Mouse (Mus musculus) natural killer cell, adult 2 months (primary cell): ENCODE measurements around the gene Pelp1.
"Not testable (repeated sequence)": the region's sequence is repeated elsewhere in the genome, so short reads cannot be mapped to it uniquely, and the experiment has no call there.

Experiments
- DNase-seq, 2 experiments: peaks; one replicate each; pipeline ENCODE4 v3.0.0; 2022; ENCODE audit warnings: low spot score in 2 of 2

Gene Pelp1

DNA sequence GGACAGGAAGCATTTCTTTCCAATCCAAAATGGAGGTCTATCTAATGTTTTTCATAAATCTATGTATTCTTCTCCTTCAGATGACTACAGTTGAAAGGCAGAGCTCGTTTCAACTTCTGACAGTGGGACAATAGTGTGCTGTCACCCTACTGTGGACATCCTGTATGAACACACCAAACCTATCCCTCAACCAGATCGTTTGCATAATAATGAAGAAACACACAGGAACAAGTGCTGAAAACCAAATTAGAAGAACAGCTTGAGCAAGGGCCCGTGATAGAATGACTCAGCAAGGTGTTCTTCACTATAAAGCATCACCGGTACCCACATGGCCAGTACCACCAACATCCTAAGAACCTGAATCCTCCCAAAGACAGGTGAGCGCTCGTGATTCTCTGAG is 16.8 kb upstream of the Pelp1 start:
- DNase-seq: not testable (repeated sequence)

DNA sequence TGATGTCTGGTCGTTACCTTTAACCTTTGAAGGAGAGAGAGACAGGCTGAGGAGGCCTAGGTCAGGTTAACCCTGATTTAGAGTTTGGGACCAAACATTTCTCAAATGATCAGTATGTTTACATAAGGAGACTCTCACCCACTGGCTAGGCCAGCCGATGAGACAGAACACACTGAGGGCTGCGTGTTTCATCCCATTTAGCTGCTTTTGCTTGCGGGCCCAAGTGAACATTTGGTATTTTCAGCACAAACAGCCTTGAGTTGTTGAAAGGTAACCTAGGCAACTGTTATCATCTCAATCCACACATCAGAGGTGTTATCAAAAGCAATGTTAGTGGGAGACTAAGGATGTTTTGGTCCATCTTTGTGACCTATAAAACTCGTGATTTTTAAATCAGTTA is 9.7 kb upstream of the Pelp1 start:
- no peak for DNase-seq

DNA sequence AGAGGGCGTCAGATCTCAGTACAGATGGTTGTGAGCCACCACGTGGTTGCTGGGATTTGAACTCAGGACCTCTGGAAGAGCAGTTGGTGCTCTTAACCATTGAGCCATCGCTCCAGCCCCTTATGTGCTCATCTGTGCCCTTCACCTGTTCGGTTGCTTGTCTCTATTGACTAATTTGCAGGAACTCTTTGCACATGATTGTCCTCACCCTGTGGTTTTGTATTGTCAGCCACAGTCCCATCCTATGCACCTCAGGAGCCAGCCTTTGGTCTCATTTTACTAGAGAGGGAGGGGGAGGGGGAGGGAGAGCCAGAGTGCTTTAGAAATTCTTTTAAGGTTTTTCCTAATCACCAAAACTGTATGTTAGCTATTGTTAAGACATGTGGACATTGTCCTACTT is 8.4 kb upstream of the Pelp1 start:
- no peak for DNase-seq

DNA sequence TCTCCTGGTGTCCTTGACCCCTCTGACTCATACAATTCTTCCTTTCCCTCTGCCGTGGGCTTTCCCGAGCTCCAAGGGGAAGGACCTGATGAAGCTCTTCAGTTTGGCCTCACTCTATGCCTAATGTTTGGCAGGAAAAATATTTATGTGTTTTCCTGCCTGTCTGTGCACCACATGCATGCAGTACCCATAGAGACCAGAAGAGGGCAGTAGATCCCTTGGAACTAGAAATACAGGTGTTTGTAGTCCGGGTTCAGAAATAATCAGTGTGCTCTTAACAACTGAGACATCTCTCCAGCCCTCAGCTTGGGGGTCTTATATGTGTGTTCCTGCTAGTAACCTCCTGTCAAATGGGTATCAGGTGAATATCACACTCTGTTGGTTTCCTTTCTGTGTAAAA is 4.1 kb upstream of the Pelp1 start:
- DNase-seq: peak; percentile 71 to 80

DNA sequence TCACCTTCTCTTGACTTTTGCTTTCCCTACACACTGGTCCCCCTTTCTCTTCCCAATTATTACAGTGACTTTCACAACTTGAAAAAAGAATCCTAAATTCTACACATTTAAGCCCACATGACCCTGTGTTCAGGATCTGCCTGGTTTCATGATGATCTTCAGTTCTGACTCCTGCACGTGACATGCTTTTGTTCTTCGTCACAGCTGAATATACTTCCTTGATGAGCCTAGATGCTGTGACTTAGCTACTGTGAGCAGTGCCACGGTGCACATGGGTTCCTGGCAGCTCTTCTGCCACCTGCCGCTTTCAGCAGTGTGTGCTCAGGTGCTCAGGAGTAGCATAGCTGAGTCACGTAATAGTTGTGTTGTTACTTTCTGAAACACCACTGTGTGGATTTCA is 2.8 kb upstream of the Pelp1 start:
- DNase-seq: no peak

DNA sequence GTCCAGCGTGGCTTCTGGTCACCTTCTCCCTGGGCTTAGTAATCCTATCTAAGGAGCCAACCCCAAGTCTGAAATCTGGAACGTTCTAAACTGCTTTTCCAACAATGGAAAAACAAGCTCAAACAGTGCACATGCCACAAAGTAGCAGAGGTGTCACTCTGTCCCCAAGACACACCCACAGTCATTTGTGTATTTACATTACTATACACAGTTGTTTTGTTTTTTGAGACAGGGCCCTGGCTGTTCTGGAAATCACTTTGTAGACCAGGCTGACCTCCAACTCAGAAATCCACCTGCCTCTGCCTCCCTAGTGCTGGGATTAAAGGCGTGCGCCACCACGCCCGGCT is 439 bp upstream of the Pelp1 start:
- DNase-seq: no peak

DNA sequence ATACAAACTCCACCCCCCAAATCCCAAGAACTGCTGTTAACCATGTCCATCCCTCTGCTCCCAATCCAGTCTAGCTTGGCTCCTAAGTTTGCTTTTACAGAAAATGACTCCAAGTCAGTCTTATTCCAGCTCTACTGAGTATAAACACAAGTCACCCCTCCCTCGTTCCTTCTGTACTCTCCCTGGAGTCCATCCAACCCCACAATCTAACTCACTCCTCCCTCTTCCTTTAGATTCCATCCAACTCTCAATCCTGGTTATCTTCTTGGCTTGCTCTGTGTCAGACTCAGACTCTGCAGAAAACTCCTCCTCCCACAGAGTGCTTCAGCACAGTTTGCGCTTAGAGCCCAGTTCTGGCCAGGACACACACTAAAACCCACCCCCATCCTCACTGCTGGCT is 6.2 kb downstream of the Pelp1 start:
- no peak for DNase-seq

DNA sequence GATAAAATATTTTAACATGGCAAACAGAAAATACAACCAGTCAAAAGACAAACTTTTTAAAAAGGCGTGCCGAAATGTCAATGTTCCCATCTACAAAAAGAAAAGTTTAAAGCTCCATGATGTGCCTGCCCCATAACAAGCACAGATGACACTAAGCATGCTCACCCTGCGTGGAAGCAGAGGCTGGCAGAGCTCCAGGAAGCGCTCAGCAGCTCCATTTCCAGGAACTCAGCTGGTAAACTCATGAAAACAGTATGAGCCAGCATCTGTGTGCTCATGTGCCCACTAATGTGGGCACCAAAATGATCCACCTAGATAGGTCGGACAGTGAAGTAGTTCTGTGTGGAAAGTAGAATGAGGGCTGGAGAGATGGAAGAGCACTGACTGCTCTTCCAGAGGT is 20.4 kb downstream of the Pelp1 start:
- DNase-seq: no peak

DNA sequence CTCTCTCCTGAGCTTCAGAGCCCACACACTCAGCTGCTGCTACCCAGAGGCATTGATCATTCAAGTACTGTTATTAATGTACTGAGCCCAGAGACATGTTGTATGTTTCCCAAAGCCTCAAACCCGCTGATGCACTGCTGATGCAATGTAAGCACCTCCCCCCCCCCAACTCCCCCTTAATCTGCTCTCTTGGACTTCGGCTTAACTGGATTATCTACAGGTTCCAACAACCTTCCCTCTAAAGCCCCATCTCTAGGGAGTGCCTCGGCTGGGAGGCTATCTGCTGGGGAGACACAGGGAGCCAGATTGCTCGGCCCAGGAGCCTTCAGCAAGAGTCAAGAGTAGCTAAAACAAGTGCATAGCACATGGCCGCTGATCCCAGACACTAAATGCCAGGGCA is 22.4 kb downstream of the Pelp1 start:
- no peak for DNase-seq

DNA sequence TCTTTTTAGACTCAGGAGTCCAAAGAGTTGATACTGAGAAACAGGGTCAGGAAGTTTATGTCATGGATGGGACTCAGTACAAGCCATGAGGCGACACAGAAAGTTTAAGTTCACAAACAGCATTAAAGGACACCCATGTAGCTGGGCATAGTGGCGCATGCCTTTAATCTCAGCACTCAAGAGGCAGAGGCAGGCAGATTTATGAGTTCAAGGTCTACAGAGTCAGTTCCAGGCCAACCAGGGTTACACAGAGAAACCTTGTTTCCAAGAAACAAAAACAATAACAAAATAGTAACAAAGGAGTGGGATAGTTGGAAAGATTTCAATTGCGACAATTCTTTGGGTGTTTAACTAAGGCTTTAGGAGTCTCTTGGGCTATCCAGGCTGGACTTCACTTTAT is 25.7 kb downstream of the Pelp1 start:
- DNase-seq: no peak

DNA sequence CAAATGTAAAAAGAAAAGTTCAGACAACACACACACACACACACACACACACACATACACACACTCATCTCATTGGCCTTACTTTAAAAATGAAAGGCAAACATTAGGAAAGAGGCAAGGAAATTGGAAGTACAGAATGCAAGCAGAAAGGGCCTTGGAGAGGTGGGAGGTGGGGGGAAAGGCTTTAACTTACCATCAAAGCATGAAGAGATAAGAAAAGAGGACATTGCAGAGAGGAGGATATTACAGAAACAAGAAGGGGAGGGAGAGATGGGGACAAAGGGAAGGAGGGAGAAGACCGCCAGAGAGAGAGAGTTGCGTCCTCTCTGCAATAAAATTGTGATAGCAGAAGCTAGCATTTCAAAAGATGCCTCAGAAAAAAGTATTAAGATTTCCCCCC is 28.5 kb downstream of the Pelp1 start:
- no peak for DNase-seq

DNA sequence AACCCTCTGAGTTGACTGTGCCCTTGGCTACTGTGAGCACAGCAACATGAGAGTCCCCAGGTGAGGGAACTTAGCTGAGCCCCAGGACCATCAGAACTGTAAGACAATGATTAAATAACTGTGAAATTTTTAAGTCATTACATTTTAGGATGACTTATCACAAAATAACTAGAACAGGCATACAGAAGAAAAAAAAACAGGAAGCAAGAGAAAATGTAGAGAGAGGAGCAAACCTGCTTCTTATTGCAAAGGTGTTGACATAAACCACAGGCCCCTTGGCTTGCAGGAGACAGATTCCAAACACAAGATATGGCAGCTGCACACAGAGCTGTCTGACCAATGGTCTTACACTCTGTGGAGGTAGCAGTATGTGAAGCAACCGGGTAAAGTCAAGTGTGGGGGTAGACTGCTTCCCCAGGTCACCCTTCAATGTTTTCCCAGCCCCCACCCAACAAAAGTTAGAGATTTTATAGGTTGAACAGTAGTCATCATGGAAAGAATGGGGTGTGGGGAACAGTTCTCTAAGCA is 29.3 kb downstream of the Pelp1 start:
- DNase-seq: no peak

DNA sequence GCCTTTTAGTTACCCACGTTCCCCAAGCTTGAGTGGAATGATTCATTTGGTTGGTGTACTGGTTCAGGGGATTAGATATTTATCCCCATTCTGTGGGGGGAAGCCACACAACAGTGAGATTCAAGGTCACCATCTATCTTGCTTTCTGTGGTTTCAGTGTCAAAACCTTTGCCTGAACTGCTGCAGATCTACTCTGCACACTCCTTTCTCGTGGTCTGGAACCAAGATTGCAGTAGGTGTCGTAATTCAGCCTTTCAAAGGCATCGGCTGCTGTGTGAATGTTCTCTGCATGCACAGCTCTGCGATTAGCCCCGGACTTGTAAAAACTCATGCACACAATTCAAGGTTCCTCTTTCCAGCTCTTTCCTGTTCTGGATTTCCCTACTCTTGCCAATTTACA is 33.8 kb downstream of the Pelp1 start:
- DNase-seq: no peak

DNA sequence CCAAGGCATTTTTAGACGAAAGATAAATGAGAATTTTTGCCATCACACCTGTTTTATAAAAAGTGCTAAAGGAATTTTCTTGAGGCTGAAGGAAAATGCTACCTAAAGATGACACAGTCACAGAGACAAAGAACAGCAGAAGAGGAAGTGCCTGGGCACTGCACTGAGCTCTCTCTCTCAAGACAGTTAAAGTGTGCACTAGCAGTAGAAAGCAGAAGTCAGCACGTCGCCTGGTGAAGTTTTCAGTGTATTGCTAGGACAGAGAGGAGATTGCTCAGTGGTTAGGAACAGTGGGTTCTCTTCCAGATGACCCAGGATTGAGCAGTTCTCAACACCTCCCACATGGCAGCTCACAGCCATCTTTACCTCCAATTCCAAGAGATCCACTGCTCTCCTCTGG is 35.5 kb downstream of the Pelp1 start:
- peak in 1 of 2 experiments; percentile 22 for DNase-seq

DNA sequence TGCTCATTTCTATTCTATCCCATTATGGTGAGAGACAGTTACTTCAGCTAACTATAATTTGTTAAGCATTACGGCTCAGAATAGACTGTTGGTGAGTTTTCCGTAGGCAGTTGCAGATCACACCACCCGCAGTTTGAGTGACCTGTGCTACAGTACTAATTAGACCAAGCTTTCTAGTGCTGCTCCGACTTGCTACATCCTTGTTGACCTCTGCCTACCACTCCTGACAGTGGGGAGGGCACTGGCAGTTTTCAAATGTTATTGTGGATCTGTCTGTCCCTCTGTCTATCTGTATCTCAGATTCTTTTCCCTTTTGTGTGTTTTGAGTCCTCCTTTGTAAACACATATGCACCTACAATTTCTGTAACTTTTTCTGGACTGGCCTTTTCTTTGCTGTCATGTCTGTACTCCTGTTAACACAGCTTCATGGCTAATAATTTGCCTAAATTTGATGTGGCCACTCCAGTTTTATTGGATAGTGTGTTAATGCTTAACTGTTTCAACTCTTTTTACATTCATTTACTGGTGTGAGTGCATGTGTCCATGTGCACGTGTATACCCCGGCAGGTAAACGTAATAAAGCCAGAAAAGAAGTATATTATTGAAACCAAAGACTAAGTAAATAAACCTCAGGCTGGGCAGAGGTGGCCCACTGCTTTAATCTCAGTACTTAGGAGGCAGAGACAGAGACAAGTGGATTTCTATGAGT is 36.8 kb downstream of the Pelp1 start:
- DNase-seq: no peak

DNA sequence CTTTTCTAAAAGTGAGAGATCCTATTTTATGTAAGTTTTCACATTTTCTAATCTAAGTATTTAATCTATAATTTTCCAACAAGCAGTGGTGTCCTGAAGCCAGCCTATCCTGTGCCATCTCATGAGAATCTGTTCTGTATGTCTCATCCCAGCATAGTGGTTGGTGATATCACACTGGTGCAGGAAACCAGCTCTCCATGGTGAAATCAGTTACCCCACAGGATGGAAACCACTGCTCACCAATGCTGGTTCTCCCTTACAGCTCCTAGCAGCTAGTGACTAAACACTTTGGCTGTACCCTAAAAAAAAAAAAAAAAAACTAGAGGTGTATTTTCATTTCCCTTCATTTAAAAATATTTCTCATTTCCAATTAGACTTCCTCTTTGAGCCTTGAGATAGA is 37.4 kb downstream of the Pelp1 start:
- no peak for DNase-seq

DNA sequence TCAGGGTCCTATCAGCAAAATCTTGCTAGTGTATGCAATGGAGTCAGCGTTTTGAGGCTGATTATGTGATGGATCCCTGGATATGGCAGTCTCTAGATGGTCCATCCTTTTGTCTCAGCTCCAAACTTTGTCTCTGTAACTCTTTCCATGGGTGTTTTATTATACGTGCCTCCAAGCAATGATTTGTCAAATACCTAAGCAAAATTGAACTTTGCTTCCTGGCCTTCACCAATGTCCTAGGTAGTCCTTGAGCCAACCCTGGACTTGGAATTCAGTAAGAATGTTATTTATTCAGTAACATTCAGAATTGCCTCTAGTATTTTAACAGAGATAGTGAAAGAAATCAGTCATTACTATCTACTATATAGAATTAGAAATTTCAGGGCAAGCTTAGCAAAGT is 41.2 kb downstream of the Pelp1 start:
- DNase-seq: not testable (repeated sequence)

DNA sequence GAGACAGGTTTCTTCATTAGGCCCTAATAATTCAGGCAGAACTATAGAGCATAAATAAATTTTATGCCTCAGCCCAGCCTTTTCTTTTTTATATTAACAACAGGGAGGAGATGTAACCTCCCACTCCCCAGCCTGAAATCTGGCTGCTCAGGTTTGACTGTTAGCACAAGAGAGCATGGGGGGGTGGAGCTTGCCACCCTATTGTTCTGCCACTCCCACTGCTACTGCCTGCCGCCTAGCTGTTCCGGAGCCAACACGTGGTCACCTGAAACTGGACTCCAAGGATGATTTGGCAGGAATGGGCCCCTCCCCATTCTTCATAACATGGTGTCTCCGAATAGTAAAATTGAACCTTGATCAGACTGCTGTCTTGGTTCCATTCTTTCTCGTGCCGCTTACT is 42.1 kb downstream of the Pelp1 start:
- not testable (repeated sequence) for DNase-seq

DNA sequence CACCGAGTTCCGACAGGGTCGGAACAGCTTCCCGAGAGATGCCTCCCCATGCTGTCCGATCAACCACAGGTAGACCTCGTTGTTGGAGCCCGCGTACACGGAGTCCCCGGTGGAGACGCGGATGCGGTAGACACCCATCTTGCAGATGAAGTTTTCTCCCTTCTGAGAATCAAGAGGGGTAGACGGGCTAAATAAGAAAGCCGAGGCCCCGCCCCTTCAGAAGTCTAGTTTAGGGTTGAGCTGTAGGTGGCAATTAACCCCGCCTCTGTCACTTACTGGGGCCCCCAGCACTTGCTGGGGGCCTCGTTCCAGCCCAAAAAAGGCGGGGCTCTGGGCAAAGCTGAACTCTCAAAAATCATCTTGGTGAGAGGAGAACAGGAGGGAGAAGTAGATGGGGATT is 58.0 kb downstream of the Pelp1 start, which contains the start of gene Alox15:
Alox15 (minus strand) TSS at position 164 of the 400 bp plus-strand sequence.
- no peak for DNase-seq

DNA sequence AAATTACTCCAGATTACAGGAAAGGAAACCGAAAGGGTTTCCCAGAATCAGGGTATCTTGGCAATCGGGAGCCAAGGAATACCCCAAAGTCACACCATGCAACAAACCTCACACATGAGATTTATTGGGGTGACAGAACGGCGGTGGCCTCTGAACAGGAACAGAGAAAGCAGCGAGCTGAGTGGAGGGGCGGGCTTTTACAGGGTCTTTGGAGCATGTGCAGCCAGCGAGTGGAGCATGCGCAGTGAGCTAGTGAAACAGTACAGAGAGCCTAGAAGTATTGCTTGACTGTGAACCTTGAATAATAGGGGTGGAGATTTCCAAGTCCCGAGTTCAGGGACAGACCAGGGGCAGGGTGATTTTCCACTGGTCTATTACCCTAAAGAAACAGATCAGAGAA is 61.2 kb downstream of the Pelp1 start:
- DNase-seq: no peak

DNA sequence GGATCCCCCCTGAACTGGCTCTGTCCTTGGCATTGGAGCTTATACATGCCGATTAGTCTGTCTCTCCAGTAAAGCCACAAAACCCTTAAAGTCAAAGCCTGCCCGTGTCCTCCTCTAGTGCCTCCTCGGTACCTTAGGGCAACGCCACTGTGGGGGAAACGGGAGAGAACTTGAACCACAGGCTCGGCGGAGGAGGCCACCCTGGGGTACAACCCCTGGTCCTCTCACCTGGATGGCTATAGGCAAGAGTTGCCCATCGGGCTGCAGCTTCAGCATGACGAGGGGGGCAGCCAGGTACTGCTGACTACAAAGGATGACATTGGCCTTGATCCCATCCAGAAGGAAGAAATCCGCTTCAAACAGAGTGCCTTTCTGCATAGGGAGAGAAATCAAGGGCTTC is 62.0 kb downstream of the Pelp1 start:
- no peak for DNase-seq

DNA sequence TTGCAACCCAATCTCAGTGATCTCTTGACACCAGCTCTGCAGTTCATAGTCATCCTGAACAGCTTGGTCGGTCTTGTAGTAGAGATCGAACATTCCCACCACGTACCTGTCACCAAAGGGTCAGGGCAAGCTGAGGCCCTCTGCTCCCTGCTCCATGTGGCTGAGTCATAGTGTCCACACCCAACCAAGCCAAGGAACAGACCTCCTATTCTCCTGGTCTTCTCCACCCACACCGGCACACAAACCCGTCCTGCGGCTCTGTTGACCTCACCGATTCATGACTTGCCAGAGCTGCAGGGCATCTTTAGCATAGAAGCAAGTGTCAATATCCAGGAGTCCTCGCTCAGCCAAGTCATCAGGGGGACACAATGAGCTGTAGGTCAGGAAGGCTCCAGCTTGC is 64.3 kb downstream of the Pelp1 start:
- no peak for DNase-seq

DNA sequence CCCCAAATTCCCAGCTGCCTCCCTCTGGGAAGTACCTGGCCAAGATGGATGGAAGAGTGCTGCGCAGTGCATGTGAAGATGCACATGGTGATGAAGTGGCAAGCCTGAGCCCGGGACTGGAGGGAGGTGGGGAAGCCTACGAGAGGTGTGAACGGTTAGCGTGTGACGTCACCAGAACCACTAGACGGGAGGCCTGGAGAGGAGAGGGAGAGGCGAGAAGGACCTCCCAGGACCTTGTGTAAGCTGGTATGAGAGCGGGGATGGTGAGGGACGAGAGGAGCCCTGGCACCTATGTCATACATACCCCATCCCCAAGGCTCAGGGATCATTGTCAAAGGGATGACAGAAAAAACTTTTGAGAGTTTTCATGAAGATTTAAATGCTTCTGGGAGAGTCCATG is 64.8 kb downstream of the Pelp1 start:
- no peak for DNase-seq
